Mouse (Mus musculus) limb, embryonic 10.5 days (tissue): ENCODE measurements around the gene Tex33. TPM values are rescaled to one million over a fixed set of nuclear protein-coding genes. Genes with fewer than 3 reads are reported as not detected.

ENCODE experiments used
- microRNA-seq: library from miRNA; unstranded; fragments of <30 nt; microRNA quantifications from one replicate; pipeline ENCODE4, GENCODE M21; 2017
- polyA plus RNA-seq: library from polyadenylated mRNA; unstranded; fragments of >200 nt; fragmentation: Nextera tagmentation; extraction: Ambion mirVana; gene quantifications from 2 replicates; pipeline ENCODE4 v1.2.1, GENCODE M21; 2016

Tex33 gene
- polyA plus RNA-seq, 1 experiment from 2014 or later = not detected

Small RNA genes lying within 50 kb of the gene (microRNA-seq; reads per million reads assigned to microRNA genes)
- not detected for gene Mir7676-2

Other genes starting within 250 kb of the Tex33 start
- gene Ift27, start 221.8 kb downstream of the Tex33 start, polyA plus RNA-seq = 121 and 122 TPM in 2 replicates
- not detected in 2 replicates for gene Pvalb, start 189.5 kb downstream of the Tex33 start, polyA plus RNA-seq
- 4.3 and 5.3 TPM in 2 replicates for gene Ncf4, start 151.1 kb downstream of the Tex33 start, polyA plus RNA-seq
- gene Csf2rb2, start 90.2 kb downstream of the Tex33 start, polyA plus RNA-seq = 0.40 and 0.45 TPM in 2 replicates
- gene Csf2rb, start 70.2 kb downstream of the Tex33 start, polyA plus RNA-seq = 1.5 and 3.3 TPM in 2 replicates
- gene Tst, start 10.0 kb upstream of the Tex33 start, polyA plus RNA-seq = 8.1 and 8.5 TPM in 2 replicates
- 1.1 and 2.1 TPM in 2 replicates for gene Mpst, start 10.5 kb upstream of the Tex33 start, polyA plus RNA-seq
- gene Kctd17, start 32.7 kb upstream of the Tex33 start, polyA plus RNA-seq = 42.8 and 49.9 TPM in 2 replicates
- gene Tmprss6, start 72.7 kb upstream of the Tex33 start, polyA plus RNA-seq = 0.06 TPM in 1 of 2 replicates, not detected in the other
- gene Il2rb, start 99.4 kb upstream of the Tex33 start, polyA plus RNA-seq = 0.04 TPM in 1 of 2 replicates, not detected in the other
- 10.9 and 14.6 TPM in 2 replicates for gene C1qtnf6, start 135.5 kb upstream of the Tex33 start, polyA plus RNA-seq
- not detected in 2 replicates for gene Sstr3, start 148.8 kb upstream of the Tex33 start, polyA plus RNA-seq
- gene Rac2, start 176.9 kb upstream of the Tex33 start, polyA plus RNA-seq = 4.3 and 4.4 TPM in 2 replicates
- gene Cyth4, start 201.1 kb upstream of the Tex33 start, polyA plus RNA-seq = 3.2 and 4.4 TPM in 2 replicates